Mouse (Mus musculus): ENCODE measurements around the gene Nova2. TPM values are rescaled to one million over a fixed set of nuclear protein-coding genes. Genes with fewer than 3 reads are reported as not detected.

Gene Nova2
- polyA plus RNA-seq (2017; shearing (Covaris generic)) = 0.04 TPM

DNA sequence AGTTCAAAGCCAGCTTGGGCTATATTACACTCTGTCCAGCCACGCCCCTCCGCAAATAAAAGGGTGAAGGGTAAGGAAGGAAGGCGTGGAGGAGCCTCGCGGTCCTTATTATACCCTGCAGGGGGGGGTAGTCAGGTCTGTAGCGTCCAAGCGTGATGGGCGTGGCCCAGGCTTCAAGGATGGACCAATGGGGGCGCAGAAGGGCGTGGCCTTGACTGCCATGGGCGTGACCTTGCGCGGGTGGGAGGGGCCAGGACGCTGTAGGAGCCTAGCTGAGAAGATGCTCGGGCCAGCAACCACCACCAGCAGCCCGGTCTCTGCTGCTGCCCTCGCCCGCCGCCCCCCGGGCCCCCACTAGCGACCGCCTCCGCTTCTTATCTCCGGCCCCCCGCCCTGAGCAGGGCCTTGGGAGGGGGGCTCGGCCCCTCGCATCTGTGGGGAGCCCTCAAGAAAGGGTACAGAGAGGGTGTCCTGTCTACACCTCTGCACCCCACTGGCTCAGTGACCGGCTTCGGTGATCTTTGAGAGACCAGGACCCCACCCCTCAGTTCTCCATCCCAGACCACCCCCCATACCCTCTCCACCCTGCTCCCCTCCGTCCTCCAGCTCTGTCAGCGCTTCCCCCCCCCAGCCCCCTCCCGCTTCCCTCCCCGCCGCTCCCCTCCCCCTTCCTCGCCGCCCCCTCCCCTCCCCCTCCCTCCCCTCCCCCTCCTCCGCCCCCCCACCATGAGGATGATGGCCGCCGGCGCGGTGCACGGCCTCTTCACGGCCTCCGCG, at the start of gene Nova2:
Nova2 (plus strand) TSS at position 727 of the 777 bp plus-strand sequence.

GRCm38 (mm10) chr7:18910241-18910831, 15.4 kb upstream of the Nova2 start, which contains the start of gene Ccdc61:
Gene Ccdc61 (minus strand): TSS chr7:18910415.

DNA sequence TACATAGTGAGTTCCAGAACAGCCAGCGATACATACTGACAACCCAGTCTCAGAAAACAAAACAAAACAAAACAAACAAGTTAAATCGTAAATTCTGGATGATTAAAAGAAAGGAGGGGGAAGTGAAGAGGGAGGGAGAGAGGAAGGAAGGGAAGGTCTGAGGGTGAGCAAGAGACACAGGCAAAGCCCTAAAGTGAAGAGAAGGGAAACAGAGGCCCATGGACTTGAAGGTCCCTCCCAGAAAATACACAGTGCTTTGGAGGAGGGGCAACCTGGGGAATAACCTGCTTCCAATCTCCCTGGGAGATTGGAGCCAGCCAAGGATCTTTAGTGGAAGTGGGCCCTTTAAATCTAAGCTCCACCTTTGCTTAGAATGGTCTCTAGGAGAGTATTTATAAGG, 61.4 kb downstream of the Nova2 start, which contains the start of gene Nanos2:
Nanos2 (plus strand) TSS at position 301 of the 400 bp plus-strand sequence.

GRCm38 (mm10) chr7:18990601-18991295, 65.1 kb downstream of the Nova2 start, which contains the start of gene Mypop:
Gene Mypop (plus strand): TSS chr7:18991245.

DNA sequence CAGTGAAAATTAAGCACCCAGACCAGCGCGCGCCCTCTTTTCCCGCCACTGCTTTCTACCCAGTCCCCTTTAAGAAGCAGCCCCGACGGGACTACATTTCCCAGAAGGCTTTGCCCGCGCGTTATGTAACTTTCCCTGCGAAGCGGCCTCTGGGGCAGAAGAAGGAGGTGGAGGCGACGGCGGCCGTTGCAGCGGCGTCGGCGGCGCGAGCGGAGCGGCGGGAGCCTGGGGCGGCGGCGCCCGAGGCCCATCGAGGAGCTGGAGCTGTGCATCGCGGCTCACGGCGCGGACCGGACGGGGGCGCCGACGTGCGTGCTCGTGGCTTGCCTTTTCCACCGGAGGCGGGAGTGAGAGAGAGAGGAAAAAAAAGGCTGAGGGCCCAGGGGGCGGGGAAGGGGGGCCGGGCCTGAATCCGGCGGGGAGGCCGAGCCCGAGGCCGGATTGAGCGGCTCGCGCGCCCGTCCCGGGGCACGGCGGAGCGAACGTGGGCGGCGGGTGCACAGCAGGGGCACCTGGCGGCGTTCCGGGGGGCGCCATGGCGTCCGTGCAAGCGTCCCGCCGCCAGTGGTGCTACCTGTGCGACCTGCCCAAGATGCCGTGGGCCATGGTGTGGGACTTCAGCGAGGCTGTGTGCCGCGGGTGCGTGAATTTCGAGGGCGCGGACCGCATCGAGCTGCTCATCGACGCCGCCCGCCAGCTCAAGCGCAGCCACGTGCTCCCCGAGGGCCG, 78.4 kb downstream of the Nova2 start, which contains the start of gene Irf2bp1:
Irf2bp1 (plus strand) TSS at position 143 of the 729 bp plus-strand sequence.

Other genes with a start within 250 kb of the Nova2 start
- not detected for gene Psg20, start 239.7 kb upstream of the Nova2 start, polyA plus RNA-seq (2017; shearing (Covaris generic))
- gene Psg22, start 207.8 kb upstream of the Nova2 start, polyA plus RNA-seq (2017; shearing (Covaris generic)) = not detected
- not detected for gene Psg19, start 127.4 kb upstream of the Nova2 start, polyA plus RNA-seq (2017; shearing (Covaris generic))
- gene Psg17, start 104.3 kb upstream of the Nova2 start, polyA plus RNA-seq (2017; shearing (Covaris generic)) = not detected
- 0.12 TPM for gene Mill2, start 85.9 kb upstream of the Nova2 start, polyA plus RNA-seq (2017; shearing (Covaris generic))
- gene Pglyrp1, start 54.6 kb upstream of the Nova2 start, polyA plus RNA-seq (2017; shearing (Covaris generic)) = 122 TPM
- gene Ccdc61, start 15.5 kb upstream of the Nova2 start, polyA plus RNA-seq (2017; shearing (Covaris generic)) = 49.0 TPM
- gene Nanos2, start 61.5 kb downstream of the Nova2 start, polyA plus RNA-seq (2017; shearing (Covaris generic)) = not detected
- gene Mypop, start 65.4 kb downstream of the Nova2 start, polyA plus RNA-seq (2017; shearing (Covaris generic)) = 10.7 TPM
- 48.7 TPM for gene Irf2bp1, start 78.2 kb downstream of the Nova2 start, polyA plus RNA-seq (2017; shearing (Covaris generic))
- gene Foxa3, start 97.7 kb downstream of the Nova2 start, polyA plus RNA-seq (2017; shearing (Covaris generic)) = not detected
- 26.0 TPM for gene Sympk, start 98.5 kb downstream of the Nova2 start, polyA plus RNA-seq (2017; shearing (Covaris generic))
- gene Rsph6a, start 128.8 kb downstream of the Nova2 start, polyA plus RNA-seq (2017; shearing (Covaris generic)) = not detected
- 0.07 TPM for gene Dmwd, start 150.3 kb downstream of the Nova2 start, polyA plus RNA-seq (2017; shearing (Covaris generic))
- gene Dmpk, start 158.0 kb downstream of the Nova2 start, polyA plus RNA-seq (2017; shearing (Covaris generic)) = 0.48 TPM
- 0.31 TPM for gene Six5, start 168.7 kb downstream of the Nova2 start, polyA plus RNA-seq (2017; shearing (Covaris generic))
- gene Gm4969, start 192.5 kb downstream of the Nova2 start, polyA plus RNA-seq (2017; shearing (Covaris generic)) = 0.31 TPM
- gene Fbxo46, start 194.0 kb downstream of the Nova2 start, polyA plus RNA-seq (2017; shearing (Covaris generic)) = 24.0 TPM
- gene Qpctl, start 223.4 kb downstream of the Nova2 start, polyA plus RNA-seq (2017; shearing (Covaris generic)) = 13.9 TPM
- 39.9 TPM for gene Snrpd2, start 223.8 kb downstream of the Nova2 start, polyA plus RNA-seq (2017; shearing (Covaris generic))
- gene Gipr, start 240.2 kb downstream of the Nova2 start, polyA plus RNA-seq (2017; shearing (Covaris generic)) = 0.10 TPM